Mouse (Mus musculus) hindbrain, embryonic 12.5 days (tissue): ENCODE measurements at regions not wholly inside any gene's neighbourhood (a gene's known extent, or its start where the extent isn't known, plus 50 kb on each side); places are given as distances from the start of the nearest gene placed in this dataset.

Source experiments
- ATAC-seq: fragments of 200-750 bp; cut with Nextera tagmentation; 2 replicates; pipeline ENCODE4 v1.8.0; 2017; ENCODE audit warnings: moderate TSS enrichment; ENCODE audit not compliant: low FRiP score
- H3K27ac ChIP-seq: fragments of 300-500 bp; sonication (generic); 2 replicates; pipeline ENCODE4 v1.5.1; 2016; ENCODE audit warnings: mild to moderate bottlenecking
- H3K27me3 ChIP-seq: fragments of 300-500 bp; sonication (generic); 2 replicates; pipeline ENCODE4 v1.6.1; 2016; ENCODE audit warnings: mild to moderate bottlenecking
- H3K36me3 ChIP-seq: fragments of 300-500 bp; sonication (generic); 2 replicates; pipeline ENCODE4 v1.6.1; 2016; ENCODE audit warnings: mild to moderate bottlenecking
- H3K4me1 ChIP-seq: fragments of 300-500 bp; sonication (generic); 2 replicates; pipeline ENCODE4 v1.6.1; 2016
- H3K4me2 ChIP-seq: fragments of 300-500 bp; sonication (generic); replicated peaks from 2 replicates; pipeline ENCODE4 v1.6.1; 2016; ENCODE audit warnings: mild to moderate bottlenecking
- H3K4me3 ChIP-seq: fragments of 300-500 bp; sonication (generic); 2 replicates; pipeline ENCODE4 v1.5.1; 2016; ENCODE audit warnings: mild to moderate bottlenecking
- H3K9ac ChIP-seq: fragments of 300-500 bp; sonication (generic); 2 replicates; pipeline ENCODE4 v1.6.1; 2016; ENCODE audit warnings: mild to moderate bottlenecking, moderate library complexity
- H3K9me3 ChIP-seq: fragments of 300-500 bp; sonication (generic); replicated peaks from 2 replicates; pipeline ENCODE4 v1.6.1; 2016; ENCODE audit warnings: mild to moderate bottlenecking
- WGBS: fragments of 180-500 bp; shearing (Covaris S2); methylation state at CpG from one replicate; pipeline ENCODE4 v1.1.7; 2016; 5-methylcytosine and 5-hydroxymethylcytosine counted together

- H3K4me1 ChIP-seq: no peaks in the 10 kb centered on the region
- no peaks in the 10 kb centered on the region for H3K9me3 ChIP-seq
- no peak overlapping the region for H3K4me3 ChIP-seq
- no peak overlapping the region for H3K9ac ChIP-seq
- H3K27me3 ChIP-seq: no peaks in the 10 kb centered on the region
- no peaks in the 10 kb centered on the region for H3K36me3 ChIP-seq
- H3K4me2 ChIP-seq: no peak overlapping the region
- no peak for ATAC-seq
- H3K27ac ChIP-seq: no peak overlapping the region
- WGBS: 92% methylated on average over 5 of the region's 5 CpGs
Observed at GRCm38 (mm10) chr2:117984569-117984968, 127.1 kb upstream of the Thbs1 start.

GRCm38 (mm10) chr2:117987426-117988215 is 124.1 kb upstream of the Thbs1 start:
- Histone ChIP-seq H3K9me3 (no peaks in the 10 kb centered on the region), H3K36me3 (no peaks in the 10 kb centered on the region), H3K4me2 (no peak overlapping the region), H3K9ac (no peak overlapping the region), H3K4me1 (no peaks in the 10 kb centered on the region), H3K27me3 (no peaks in the 10 kb centered on the region), H3K4me3 (no peak overlapping the region), H3K27ac (no peak overlapping the region)
- ATAC-seq: no peak
- WGBS: 77% methylated on average over 10 of the region's 10 CpGs

GRCm38 (mm10) chr2:117988396-117989173 is 123.1 kb upstream of the Thbs1 start:
- Histone ChIP-seq H3K9ac (no peak overlapping the region), H3K4me3 (no peak overlapping the region), H3K9me3 (no peaks in the 10 kb centered on the region), H3K27ac (no peak overlapping the region), H3K27me3 (no peaks in the 10 kb centered on the region), H3K36me3 (no peaks in the 10 kb centered on the region), H3K4me1 (no peaks in the 10 kb centered on the region), H3K4me2 (no peak overlapping the region)
- no peak for ATAC-seq
- WGBS: 74% methylated on average over 11 of the region's 11 CpGs

GRCm38 (mm10) chr2:117989215-117989614 is 122.5 kb upstream of the Thbs1 start:
- H3K27ac ChIP-seq: no peak overlapping the region
- ATAC-seq: no peak
- H3K4me3 ChIP-seq: no peak overlapping the region
- H3K9me3 ChIP-seq: no peaks in the 10 kb centered on the region
- H3K27me3 ChIP-seq: no peaks in the 10 kb centered on the region
- no peaks in the 10 kb centered on the region for H3K4me1 ChIP-seq
- no peak overlapping the region for H3K9ac ChIP-seq
- no peak overlapping the region for H3K4me2 ChIP-seq
- no peaks in the 10 kb centered on the region for H3K36me3 ChIP-seq
- WGBS: 83% methylated on average over 8 of the region's 8 CpGs

GRCm38 (mm10) chr2:117996130-117997083 is 115.3 kb upstream of the Thbs1 start:
- 77% methylated on average over 14 of the region's 14 CpGs for WGBS
- Histone ChIP-seq H3K4me1 (0 out of 2 replicates have a peak, but pooled peaks cover 2% of the 10 kb centered on the region), H3K9ac (no peak overlapping the region), H3K9me3 (no peaks in the 10 kb centered on the region), H3K36me3 (no peaks in the 10 kb centered on the region), H3K27ac (no peak overlapping the region), H3K27me3 (no peaks in the 10 kb centered on the region), H3K4me3 (no peak overlapping the region), H3K4me2 (no peak overlapping the region)
- ATAC-seq: no peak

GRCm38 (mm10) chr2:117999641-118000040 is 112.0 kb upstream of the Thbs1 start:
- no peaks in the 10 kb centered on the region for H3K36me3 ChIP-seq
- no peak overlapping the region for H3K27ac ChIP-seq
- no peak overlapping the region for H3K4me3 ChIP-seq
- H3K4me2 ChIP-seq: no peak overlapping the region
- WGBS: 70% methylated on average over 6 of the region's 6 CpGs
- no peaks in the 10 kb centered on the region for H3K27me3 ChIP-seq
- H3K9me3 ChIP-seq: no peaks in the 10 kb centered on the region
- no peak overlapping the region for H3K9ac ChIP-seq
- ATAC-seq: no peak
- 0 out of 2 replicates have a peak, but pooled peaks cover 2% of the 10 kb centered on the region for H3K4me1 ChIP-seq

GRCm38 (mm10) chr2:118004191-118004590 is 107.5 kb upstream of the Thbs1 start:
- Histone ChIP-seq H3K36me3 (no peaks in the 10 kb centered on the region), H3K27me3 (no peaks in the 10 kb centered on the region), H3K9me3 (0 out of 2 replicates have a peak, but pooled peaks cover under 1% of the 10 kb centered on the region), H3K9ac (no peak overlapping the region), H3K4me3 (no peak overlapping the region), H3K4me2 (no peak overlapping the region), H3K4me1 (0 out of 2 replicates have a peak, but pooled peaks cover 2% of the 10 kb centered on the region), H3K27ac (no peak overlapping the region)
- 88% methylated on average over 5 of the region's 5 CpGs for WGBS
- no peak for ATAC-seq

- H3K9me3 ChIP-seq: 0 out of 2 replicates have a peak, but pooled peaks cover 3% of the 10 kb centered on the region
- H3K9ac ChIP-seq: no peak overlapping the region
- H3K36me3 ChIP-seq: no peaks in the 10 kb centered on the region
- H3K27me3 ChIP-seq: no peaks in the 10 kb centered on the region
- no peak overlapping the region for H3K4me2 ChIP-seq
- ATAC-seq: no peak
- WGBS: 48% methylated on average over 10 of the region's 10 CpGs
- no peaks in the 10 kb centered on the region for H3K4me1 ChIP-seq
- no peak overlapping the region for H3K27ac ChIP-seq
- H3K4me3 ChIP-seq: no peak overlapping the region
Observed at GRCm38 (mm10) chr2:118007539-118008427, 103.9 kb upstream of the Thbs1 start.

GRCm38 (mm10) chr2:118011679-118012078 is 100.0 kb upstream of the Thbs1 start:
- Histone ChIP-seq H3K9me3 (0 out of 2 replicates have a peak, but pooled peaks cover 3% of the 10 kb centered on the region), H3K27ac (no peak overlapping the region), H3K36me3 (no peaks in the 10 kb centered on the region), H3K4me1 (no peaks in the 10 kb centered on the region), H3K9ac (no peak overlapping the region), H3K4me3 (no peak overlapping the region), H3K4me2 (no peak overlapping the region), H3K27me3 (no peaks in the 10 kb centered on the region)
- 91% methylated on average over 7 of the region's 7 CpGs for whole genome bisulfite sequencing
- ATAC-seq: no peak

- Histone ChIP-seq H3K4me3 (no peak overlapping the region), H3K9ac (no peak overlapping the region), H3K9me3 (0 out of 2 replicates have a peak, but pooled peaks cover 3% of the 10 kb centered on the region), H3K4me1 (no peaks in the 10 kb centered on the region), H3K36me3 (no peaks in the 10 kb centered on the region), H3K4me2 (no peak overlapping the region), H3K27me3 (no peaks in the 10 kb centered on the region), H3K27ac (no peak overlapping the region)
- WGBS: 87% methylated on average over 3 of the region's 3 CpGs
- ATAC-seq: no peak
Observed at GRCm38 (mm10) chr2:118012211-118012610, 99.5 kb upstream of the Thbs1 start.

GRCm38 (mm10) chr2:118013156-118013555 is 98.5 kb upstream of the Thbs1 start:
- no peak overlapping the region for H3K4me2 ChIP-seq
- 0 out of 2 replicates have a peak, but pooled peaks cover 3% of the 10 kb centered on the region for H3K9me3 ChIP-seq
- no peak overlapping the region for H3K27ac ChIP-seq
- H3K27me3 ChIP-seq: no peaks in the 10 kb centered on the region
- WGBS: 82% methylated on average over 3 of the region's 3 CpGs
- no peaks in the 10 kb centered on the region for H3K36me3 ChIP-seq
- no peak for ATAC-seq
- no peak overlapping the region for H3K4me3 ChIP-seq
- no peaks in the 10 kb centered on the region for H3K4me1 ChIP-seq
- H3K9ac ChIP-seq: no peak overlapping the region
